Mouse (Mus musculus) MEL (cell line): Measurements from ENCODE around the gene Tet3.

Experiments
- CTCF ChIP-seq, 3 experiments: IDR thresholded peaks in 2 of 3; conservative IDR thresholded peaks in 1 of 3; 2 replicates each; pipeline ENCODE4 v1.5.1; 2011 to 2012; ENCODE audit warnings: low read length in 3 of 3, low read depth in 2 of 3, mild to moderate bottlenecking in 2 of 3, improper control_type of control experiment in 1 of 3, inconsistent platforms in 1 of 3, mixed read lengths in 1 of 3, moderate library complexity in 1 of 3; ENCODE audit not compliant: control insufficient read depth in 1 of 3, insufficient read depth in 1 of 3, poor library complexity in 1 of 3, severe bottlenecking in 1 of 3
- E2F4 ChIP-seq: IDR thresholded peaks from 2 replicates; pipeline ENCODE4 v1.6.1; 2011; ENCODE audit warnings: low read depth, low read length, improper control_type of control experiment, borderline replicate concordance
- EP300 ChIP-seq, 2 experiments: IDR thresholded peaks; 2 replicates each; pipeline ENCODE4 v1.6.1; 2011; ENCODE audit warnings: improper control_type of control experiment in 2 of 2, low read length in 2 of 2, low read depth in 1 of 2, mild to moderate bottlenecking in 1 of 2
- POLR2A ChIP-seq, 2 experiments: IDR thresholded peaks; 2 replicates each; pipeline ENCODE4 v1.6.1; 2011 to 2012; ENCODE audit warnings: low read length in 2 of 2, mild to moderate bottlenecking in 2 of 2, control low read depth in 1 of 2, improper control_type of control experiment in 1 of 2, low read depth in 1 of 2, moderate library complexity in 1 of 2; ENCODE audit not compliant: control insufficient read depth in 1 of 2, insufficient read depth in 1 of 2, poor library complexity in 1 of 2
- POLR2AphosphoS2 ChIP-seq: IDR thresholded peaks from 2 replicates; pipeline ENCODE4 v1.6.1; 2011; ENCODE audit warnings: low read length, improper control_type of control experiment
- USF2 ChIP-seq, 2 experiments: IDR thresholded peaks; 2 replicates each; pipeline ENCODE4 v1.6.1; 2011 to 2012; ENCODE audit warnings: improper control_type of control experiment in 2 of 2, low read length in 2 of 2, borderline replicate concordance in 1 of 2, inconsistent platforms in 1 of 2, low read depth in 1 of 2, mild to moderate bottlenecking in 1 of 2; ENCODE audit not compliant: insufficient read depth in 1 of 2
- ZKSCAN1 ChIP-seq: IDR thresholded peaks from 2 replicates; pipeline ENCODE4 v1.6.1; 2012; ENCODE audit warnings: low read depth, mild to moderate bottlenecking, inconsistent platforms, low read length, improper control_type of control experiment, moderate library complexity

GRCm38 (mm10) chr6:83443441-83444340 is 15.2 kb downstream of the Tet3 start:
- TF ChIP-seq POLR2AphosphoS2 (no peak), POLR2A (IDR thresholded peaks at IDR 0.05; ENCODE audit: control insufficient read depth in 1 of 2, insufficient read depth in 1 of 2, low read depth in 1 of 2, low read length in 2 of 2, poor library complexity in 1 of 2) (no peak), ZKSCAN1 (no peak), E2F4 (no peak), CTCF (IDR thresholded peaks at IDR 0.05 in 2 of 3, conservative IDR thresholded peaks at IDR 0.05 in 1 of 3; ENCODE audit: control insufficient read depth in 1 of 3, insufficient read depth in 1 of 3, low read depth in 2 of 3, low read length in 3 of 3, poor library complexity in 1 of 3, severe bottlenecking in 1 of 3) (no peak), USF2 (IDR thresholded peaks at IDR 0.05; ENCODE audit: borderline replicate concordance in 1 of 2, insufficient read depth in 1 of 2, low read depth in 1 of 2, low read length in 2 of 2) (no peak), EP300 (IDR thresholded peaks at IDR 0.05; ENCODE audit: low read depth in 1 of 2, low read length in 2 of 2) (no peak)
